Mouse (Mus musculus) thymus, adult 2 months (tissue): ENCODE results near the gene 4930512M02Rik.

Experiments used
- CTCF ChIP-seq: fragments of 200-500 bp; IDR thresholded peaks from 2 replicates; pipeline ENCODE4 v1.5.1; 2012; ENCODE audit warnings: mild to moderate bottlenecking, control low read depth, low read length, moderate library complexity, borderline replicate concordance; ENCODE audit not compliant: control insufficient read depth, poor library complexity, insufficient read depth; ENCODE audit errors: extremely low read depth
- POLR2A ChIP-seq: fragments of 200-500 bp; IDR thresholded peaks from 2 replicates; pipeline ENCODE4 v1.6.1; 2012; ENCODE audit warnings: mild to moderate bottlenecking, low read length, control low read depth, moderate library complexity; ENCODE audit not compliant: control insufficient read depth, poor library complexity, insufficient read depth; ENCODE audit errors: extremely low read depth

GRCm38 (mm10) chr11:11586423-11586822 is 41.2 kb downstream of the 4930512M02Rik start:
- no peak for TF ChIP-seq CTCF
- no peak for TF ChIP-seq POLR2A
